Mouse (Mus musculus) forebrain, postnatal 0 days (tissue): ENCODE results near the gene Smndc1. TPM values are rescaled to one million over a fixed set of nuclear protein-coding genes. Genes with fewer than 3 reads are reported as not detected.
A peak's percentile ranks its signal among the peaks of the same experiment; 100 is the strongest.

Experiments used
- ATAC-seq: fragments of 200-750 bp; cut with Nextera tagmentation; 2 replicates; pipeline ENCODE4 v1.8.0; 2017; ENCODE audit warnings: mild to moderate bottlenecking, moderate library complexity
- DNase-seq: peaks from one replicate; pipeline ENCODE4 v3.0.0-alpha.2; 2015
- H3K27ac ChIP-seq: fragments of 300-500 bp; sonication (generic); 2 replicates; pipeline ENCODE4 v1.5.1; 2014; ENCODE audit warnings: low read depth, mild to moderate bottlenecking, antibody characterized with exemption, low read length, moderate library complexity, mixed read lengths
- H3K27me3 ChIP-seq: fragments of 300-500 bp; sonication (generic); 2 replicates; pipeline ENCODE4 v1.6.1; 2014; ENCODE audit warnings: mild to moderate bottlenecking, low read length, mixed read lengths; ENCODE audit not compliant: insufficient read depth
- H3K36me3 ChIP-seq: fragments of 300-500 bp; sonication (generic); 2 replicates; pipeline ENCODE4 v1.6.1; 2014; ENCODE audit warnings: mild to moderate bottlenecking, moderate library complexity; ENCODE audit not compliant: insufficient read depth
- H3K4me1 ChIP-seq: fragments of 300-500 bp; sonication (generic); 2 replicates; pipeline ENCODE4 v1.6.1; 2014; ENCODE audit warnings: antibody characterized with exemption; ENCODE audit not compliant: insufficient read depth
- H3K4me2 ChIP-seq: fragments of 300-500 bp; sonication (generic); 2 replicates; pipeline ENCODE4 v1.6.1; 2014; ENCODE audit warnings: low read depth, mild to moderate bottlenecking, moderate library complexity
- H3K4me3 ChIP-seq: fragments of 300-500 bp; sonication (generic); 2 replicates; pipeline ENCODE4 v1.5.1; 2014; ENCODE audit warnings: low read depth, low read length, mixed read lengths
- H3K9ac ChIP-seq: fragments of 300-500 bp; sonication (generic); 2 replicates; pipeline ENCODE4 v1.6.1; 2014; ENCODE audit warnings: mild to moderate bottlenecking
- H3K9me3 ChIP-seq: fragments of 300-500 bp; sonication (generic); 2 replicates; pipeline ENCODE4 v1.6.1; 2016; ENCODE audit warnings: low read length
- CTCF ChIP-seq: sonication (generic); IDR thresholded peaks from 2 replicates; pipeline ENCODE4 v1.5.1; 2016; ENCODE audit warnings: antibody characterized with exemption, control low read depth, low read depth
- WGBS: fragments of 180-500 bp; shearing (Covaris S2); extraction: QIAGEN DNeasy Blood & Tissue Kit; methylation state at CpG from one replicate; pipeline ENCODE4 v1.1.7; 2014; 5-methylcytosine and 5-hydroxymethylcytosine counted together
- polyA plus RNA-seq: library from polyadenylated mRNA; unstranded; fragments of >200 nt; fragmentation: Nextera tagmentation; extraction: Ambion mirVana; gene quantifications from 2 replicates; pipeline ENCODE4 v1.2.1, GENCODE M21; 2015
- total RNA-seq: library from RNA; depleted of rRNA; stranded (reverse); fragments of >200 nt; gene quantifications from 2 replicates; pipeline ENCODE4 v1.2.3, GENCODE M21; 2014

Gene Smndc1
- total and polyA plus RNA-seq, 2 experiments from 2014 or later, result 15.5 to 39.3 TPM

DNA sequence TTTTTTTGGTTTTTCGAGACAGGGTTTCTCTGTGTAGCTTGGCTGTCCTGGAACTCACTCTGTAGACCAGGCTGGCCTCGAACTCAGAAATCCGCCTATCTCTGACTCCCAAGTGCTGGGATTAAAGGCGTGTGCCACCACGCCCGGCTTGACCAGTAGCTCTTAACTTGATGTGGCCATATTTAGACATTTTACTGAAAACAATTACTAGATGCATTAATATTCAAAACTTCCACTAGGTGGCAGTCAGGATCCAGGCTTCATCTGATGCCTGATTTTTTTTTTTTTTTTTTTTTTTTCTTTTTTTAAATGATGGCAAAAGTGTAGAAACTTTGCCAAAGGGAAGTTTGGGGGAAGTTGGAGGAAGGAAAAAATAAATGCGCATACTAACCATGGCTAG, 4.2 kb upstream of the Smndc1 start:
- H3K4me1 ChIP-seq, result peaks cover 7% of the 10 kb centered on the region; the same call in 1 of the 2 replicates
- no peaks in the 10 kb centered on the region for H3K27me3 ChIP-seq
- no peak overlapping the region for H3K4me2 ChIP-seq
- DNase-seq (peak; percentile 75), ATAC-seq (no peak)
- H3K9ac ChIP-seq, result no peak overlapping the region
- no peaks in the 10 kb centered on the region for H3K36me3 ChIP-seq
- WGBS, result 11% methylated on average over 7 of the region's 7 CpGs
- no peak overlapping the region for H3K27ac ChIP-seq
- H3K4me3 ChIP-seq, result no peak overlapping the region
- H3K9me3 ChIP-seq, result no peaks in the 10 kb centered on the region
- TF ChIP-seq CTCF, result peak; percentile 78

GRCm38 (mm10) chr19:53393646-53394045, 3.3 kb upstream of the Smndc1 start:
- no peaks in the 10 kb centered on the region for H3K9me3 ChIP-seq
- no peak overlapping the region for H3K9ac ChIP-seq
- H3K27me3 ChIP-seq, result no peaks in the 10 kb centered on the region
- H3K4me1 ChIP-seq, result peaks cover 7% of the 10 kb centered on the region; the same call in 1 of the 2 replicates
- no peak for DNase-seq
- no peaks in the 10 kb centered on the region for H3K36me3 ChIP-seq
- H3K4me2 ChIP-seq, result no peak overlapping the region
- H3K4me3 ChIP-seq, result no peak overlapping the region
- no peak for ATAC-seq
- TF ChIP-seq CTCF, result no peak
- H3K27ac ChIP-seq, result no peak overlapping the region

DNA sequence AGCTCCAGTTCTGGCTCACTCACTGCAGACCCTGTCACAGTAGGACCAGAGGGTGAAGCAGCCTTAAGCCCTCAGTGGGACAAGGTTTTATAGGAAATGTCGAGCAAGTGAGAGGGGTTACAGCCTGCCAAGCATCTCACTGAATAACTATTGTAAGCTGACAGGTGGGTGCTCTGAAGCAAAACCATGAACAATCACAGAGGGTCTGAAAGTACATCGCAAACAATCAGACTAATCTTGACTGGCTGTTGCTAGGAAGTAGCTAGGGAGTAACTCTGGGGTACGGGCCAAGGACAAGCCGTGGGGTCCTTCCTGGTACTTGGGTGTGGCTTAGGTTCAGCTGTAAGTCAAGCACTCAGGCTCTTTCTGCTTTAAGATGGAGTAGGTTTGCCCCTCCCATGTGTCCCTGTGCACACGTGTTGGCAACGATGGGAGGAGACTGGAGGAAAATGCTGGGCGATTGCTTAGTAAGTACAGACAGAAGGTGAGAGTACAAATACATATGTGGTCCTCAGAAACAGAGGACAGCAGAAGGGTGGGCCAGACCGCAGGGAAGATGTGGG, 2.5 kb upstream of the Smndc1 start:
- DNase-seq, result no peak
- Histone ChIP-seq H3K27ac (no peak overlapping the region), H3K4me2 (no peak overlapping the region), H3K9ac (no peak overlapping the region), H3K4me3 (no peak overlapping the region), H3K4me1 (peaks cover 7% of the 10 kb centered on the region; the same call in 1 of the 2 replicates), H3K36me3 (peaks cover 5% of the 10 kb centered on the region; the same call in 1 of the 2 replicates), H3K27me3 (no peaks in the 10 kb centered on the region), H3K9me3 (no peaks in the 10 kb centered on the region)
- WGBS, result 50% methylated on average over 8 of the region's 8 CpGs
- ATAC-seq, result no peak
- no peak for TF ChIP-seq CTCF

DNA sequence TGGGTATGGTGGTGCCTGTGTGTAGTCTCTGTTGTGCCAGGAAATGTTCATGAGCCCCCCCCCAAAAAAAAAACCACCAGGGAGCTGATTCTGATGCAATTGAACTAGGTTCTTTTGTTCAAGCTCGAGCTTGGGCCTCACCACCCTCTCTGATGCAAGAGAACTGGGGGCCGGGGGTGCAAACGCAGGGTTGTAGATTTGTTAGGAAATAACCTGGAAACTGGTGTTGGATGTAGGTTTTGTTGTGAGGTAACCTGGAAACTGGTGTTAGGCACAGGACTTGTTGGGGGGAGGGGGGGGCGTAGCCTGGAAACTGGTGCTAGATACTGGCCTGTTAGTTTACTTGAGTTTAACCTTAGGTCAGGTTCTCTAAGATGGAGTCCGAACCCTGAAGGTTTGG, 1.4 kb upstream of the Smndc1 start:
- no peak for DNase-seq
- TF ChIP-seq CTCF, result no peak
- peaks cover 16% of the 10 kb centered on the region for H3K36me3 ChIP-seq
- H3K27ac ChIP-seq, result no peak overlapping the region
- peak overlapping the region; percentile 74 for H3K4me2 ChIP-seq
- H3K9me3 ChIP-seq, result no peaks in the 10 kb centered on the region
- no peaks in the 10 kb centered on the region for H3K27me3 ChIP-seq
- peak overlapping the region; percentile 94 for H3K9ac ChIP-seq
- 83% methylated on average over 5 of the region's 5 CpGs for WGBS
- H3K4me1 ChIP-seq, result peaks cover 7% of the 10 kb centered on the region; the same call in 1 of the 2 replicates
- H3K4me3 ChIP-seq, result peak overlapping the region; percentile 89; the same call in 1 of the 2 replicates
- ATAC-seq, result no peak

DNA sequence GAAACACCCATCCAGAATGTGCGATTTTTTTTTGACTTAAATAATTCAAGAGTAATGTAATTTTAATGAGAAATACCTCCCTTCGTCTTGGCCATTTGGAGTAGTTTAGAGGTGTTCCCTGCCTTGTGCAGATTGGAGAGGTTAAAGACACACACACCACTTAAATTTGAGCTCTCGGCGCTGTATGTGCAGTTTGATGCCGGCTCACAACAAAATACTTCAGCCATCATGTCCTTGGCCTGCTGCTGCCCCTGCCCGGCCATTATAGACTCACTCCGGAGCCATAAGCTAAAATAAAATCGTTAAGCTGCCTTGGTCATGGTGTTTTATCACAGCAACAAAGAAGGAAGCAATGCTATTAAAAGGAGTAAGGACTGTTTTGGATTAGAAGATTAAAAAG, 1.0 kb upstream of the Smndc1 start:
- no peak for ATAC-seq
- WGBS, result 53% methylated on average over 8 of the region's 8 CpGs

GRCm38 (mm10) chr19:53389851-53390431, 437 bp downstream of the Smndc1 start:
- 1% methylated on average over 59 of the region's 59 CpGs for WGBS
- no peak for DNase-seq

More for the DNA sequence above, 1.0 kb upstream of the Smndc1 start:
- H3K27ac ChIP-seq, result peak overlapping the region; percentile 93; the same call in 1 of the 2 replicates
- H3K4me1 ChIP-seq, result peaks cover 7% of the 10 kb centered on the region; the same call in 1 of the 2 replicates
- H3K9me3 ChIP-seq, result no peaks in the 10 kb centered on the region
- peak overlapping the region; percentile 89 for H3K4me3 ChIP-seq
- no peaks in the 10 kb centered on the region for H3K27me3 ChIP-seq
- no peak for TF ChIP-seq CTCF
- H3K4me2 ChIP-seq, result peak overlapping the region; percentile 74
- DNase-seq, result no peak
- H3K36me3 ChIP-seq, result peaks cover 17% of the 10 kb centered on the region
- H3K9ac ChIP-seq, result peak overlapping the region; percentile 94

DNA sequence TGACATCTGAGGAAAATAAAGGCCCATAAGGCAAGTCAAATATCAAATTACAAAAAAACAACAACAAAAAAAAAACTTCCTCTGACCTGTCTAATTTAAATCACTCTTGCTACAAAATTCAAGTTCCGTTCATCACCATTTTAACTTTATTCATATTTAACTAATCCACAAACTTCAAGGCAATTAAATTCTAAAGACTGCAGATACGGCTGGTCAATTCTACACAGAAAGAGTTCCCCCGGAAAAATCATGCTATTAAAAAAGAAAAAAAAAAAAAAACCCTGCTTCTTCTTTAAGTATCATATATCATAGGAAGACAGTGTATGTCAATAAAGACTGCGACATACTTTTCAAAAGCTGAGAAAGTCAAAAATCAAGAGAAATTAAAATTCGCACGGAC, 961 bp downstream of the Smndc1 start:
- 21% methylated on average over 6 of the region's 6 CpGs for WGBS
- Histone ChIP-seq H3K27ac (peak overlapping the region; percentile 98; the same call in 1 of the 2 replicates), H3K9me3 (no peaks in the 10 kb centered on the region), H3K4me2 (peak overlapping the region; percentile 72), H3K36me3 (peaks cover 26% of the 10 kb centered on the region), H3K4me3 (peak overlapping the region; percentile 89), H3K9ac (peak overlapping the region; percentile 94), H3K27me3 (no peaks in the 10 kb centered on the region), H3K4me1 (peaks cover 7% of the 10 kb centered on the region; the same call in 1 of the 2 replicates)
- TF ChIP-seq CTCF, result no peak
- DNase-seq, result no peak
- no peak for ATAC-seq

More at GRCm38 (mm10) chr19:53389851-53390431, 437 bp downstream of the Smndc1 start:
- H3K36me3 ChIP-seq, result peaks cover 26% of the 10 kb centered on the region
- peak; percentile 76 for ATAC-seq
- no peaks in the 10 kb centered on the region for H3K9me3 ChIP-seq
- H3K9ac ChIP-seq, result peak overlapping the region; percentile 94
- H3K27me3 ChIP-seq, result no peaks in the 10 kb centered on the region
- peak overlapping the region; percentile 89 for H3K4me3 ChIP-seq
- H3K4me1 ChIP-seq, result peaks cover 7% of the 10 kb centered on the region; the same call in 1 of the 2 replicates
- TF ChIP-seq CTCF, result peak; percentile 31; the same call in 1 of the 2 replicates
- peak overlapping the region; percentile 72 for H3K4me2 ChIP-seq
- H3K27ac ChIP-seq, result peak overlapping the region; percentile 98
